14 mouse cellular contexts compared by ENCODE assay signal in genomic region chr11:117283048-117283888, GRCm38 (mm10).
A peak's percentile ranks its signal among the peaks of the same experiment; 100 is the strongest.
DNase-seq lines count a peak whose midpoint lies in the region; ATAC-seq and TF ChIP-seq lines count a peak whose summit lies in the region.
"Had no signal": no experiment of that assay in that cellular context is flagged by ENCODE, and none has a peak within 500 bp of the region (broad histone marks: within the 10 kb centered on the region; RNA-seq: fewer than 3 reads in every experiment).

No protein-coding gene starts in this region.

- H3K9ac ChIP-seq in forebrain, embryonic 12.5 days = no peak overlapping the region
- H3K9ac ChIP-seq in forebrain, embryonic 16.5 days (replicated peaks; ENCODE audit: low read depth, low read length) = no peak overlapping the region
- H3K9ac ChIP-seq in limb, embryonic 15.5 days = no peak overlapping the region
- H3K9ac ChIP-seq: forebrain, postnatal 0 days; midbrain, embryonic 13.5 days had no signal

- H3K36me3 ChIP-seq in forebrain, embryonic 12.5 days (replicated peaks) = no peaks in the 10 kb centered on the region
- no peaks in the 10 kb centered on the region for H3K36me3 ChIP-seq in forebrain, embryonic 16.5 days (ENCODE audit: control insufficient read depth, insufficient read depth)
- no peaks in the 10 kb centered on the region for H3K36me3 ChIP-seq in kidney, adult 2 months (ENCODE audit: control insufficient read depth, insufficient read depth, low read length)
- H3K36me3 ChIP-seq in embryonic facial prominence, embryonic 10.5 days (replicated peaks) = peaks cover 54% of the 10 kb centered on the region
- 0 out of 2 replicates have a peak, but pooled peaks cover 6% of the 10 kb centered on the region for H3K36me3 ChIP-seq in limb, embryonic 15.5 days
- H3K36me3 ChIP-seq: midbrain, embryonic 13.5 days had no signal

- peak overlapping the region; percentile 31; the same call in 1 of the 2 replicates for H3K27ac ChIP-seq in forebrain, embryonic 12.5 days
- no peak overlapping the region for H3K27ac ChIP-seq in forebrain, embryonic 16.5 days (ENCODE audit: low read length)
- peak overlapping the region; percentile 39 for H3K27ac ChIP-seq in kidney, adult 2 months (ENCODE audit: insufficient read depth, low read depth, low read length)
- peak overlapping the region; percentile 85 for H3K27ac ChIP-seq in embryonic facial prominence, embryonic 10.5 days (replicated peaks)
- peak overlapping the region; percentile 83; the same call in 1 of the 2 replicates for H3K27ac ChIP-seq in limb, embryonic 15.5 days
- H3K27ac ChIP-seq: midbrain, embryonic 13.5 days had no signal

- no peak for TF ChIP-seq CTCF in kidney, adult 2 months (conservative IDR thresholded peaks at IDR 0.05; ENCODE audit: insufficient read depth, insufficient read length, low read depth, low read length)

- H3K4me1 ChIP-seq in forebrain, embryonic 12.5 days = peaks cover 67% of the 10 kb centered on the region
- peaks cover 5% of the 10 kb centered on the region for H3K4me1 ChIP-seq in forebrain, embryonic 16.5 days (replicated peaks; ENCODE audit: control insufficient read depth, insufficient read depth, low read length)
- peaks cover 46% of the 10 kb centered on the region for H3K4me1 ChIP-seq in kidney, adult 2 months (ENCODE audit: control insufficient read depth, insufficient read depth, low read length)
- H3K4me1 ChIP-seq in embryonic facial prominence, embryonic 10.5 days = peaks cover 100% of the 10 kb centered on the region
- peaks cover 84% of the 10 kb centered on the region for H3K4me1 ChIP-seq in limb, embryonic 15.5 days

- WGBS in forebrain, embryonic 12.5 days = 80% methylated on average over 11 of the region's 11 CpGs
- WGBS in forebrain, embryonic 16.5 days = 82% methylated on average over 10 of the region's 11 CpGs
- WGBS in kidney, adult 2 months = 64% methylated on average over 11 of the region's 11 CpGs
- 55% methylated on average over 11 of the region's 11 CpGs for WGBS in embryonic facial prominence, embryonic 10.5 days
- 66% methylated on average over 11 of the region's 11 CpGs for WGBS in limb, embryonic 15.5 days

- H3K27me3 ChIP-seq in forebrain, embryonic 12.5 days = no peaks in the 10 kb centered on the region
- no peaks in the 10 kb centered on the region for H3K27me3 ChIP-seq in forebrain, embryonic 16.5 days (replicated peaks; ENCODE audit: control insufficient read depth, insufficient read depth, low read length)
- no peaks in the 10 kb centered on the region for H3K27me3 ChIP-seq in kidney, adult 2 months (replicated peaks; ENCODE audit: control insufficient read depth, insufficient read depth, low read length)
- no peaks in the 10 kb centered on the region for H3K27me3 ChIP-seq in embryonic facial prominence, embryonic 10.5 days (replicated peaks; ENCODE audit: low read depth, poor library complexity, severe bottlenecking)
- H3K27me3 ChIP-seq in limb, embryonic 15.5 days = no peaks in the 10 kb centered on the region
- H3K27me3 ChIP-seq: midbrain, embryonic 13.5 days had no signal

- ATAC-seq in forebrain, embryonic 12.5 days (ENCODE audit: low FRiP score) = no peak
- no peak for ATAC-seq in forebrain, embryonic 16.5 days
- ATAC-seq in limb, embryonic 15.5 days (ENCODE audit: insufficient number of reproducible peaks, low FRiP score, low TSS enrichment, low read depth) = no peak
- ATAC-seq: forebrain, postnatal 0 days; midbrain, embryonic 13.5 days had no signal

- H3K9me3 ChIP-seq in forebrain, embryonic 12.5 days = no peaks in the 10 kb centered on the region
- H3K9me3 ChIP-seq in forebrain, embryonic 16.5 days (ENCODE audit: control insufficient read depth, low read length) = no peaks in the 10 kb centered on the region
- no peaks in the 10 kb centered on the region for H3K9me3 ChIP-seq in embryonic facial prominence, embryonic 10.5 days
- H3K9me3 ChIP-seq in limb, embryonic 15.5 days = no peaks in the 10 kb centered on the region
- H3K9me3 ChIP-seq: midbrain, embryonic 13.5 days had no signal

- H3K4me2 ChIP-seq in forebrain, embryonic 12.5 days = no peak overlapping the region
- no peak overlapping the region for H3K4me2 ChIP-seq in forebrain, embryonic 16.5 days (ENCODE audit: low read length)
- H3K4me2 ChIP-seq in limb, embryonic 15.5 days = no peak overlapping the region
- H3K4me2 ChIP-seq: midbrain, embryonic 13.5 days had no signal

- H3K4me3 ChIP-seq in forebrain, embryonic 12.5 days (replicated peaks) = no peak overlapping the region
- H3K4me3 ChIP-seq in forebrain, embryonic 16.5 days (replicated peaks; ENCODE audit: low read length) = no peak overlapping the region
- H3K4me3 ChIP-seq in kidney, adult 2 months (ENCODE audit: insufficient read depth, low read depth, low read length) = no peak overlapping the region
- H3K4me3 ChIP-seq in embryonic facial prominence, embryonic 10.5 days = no peak overlapping the region
- no peak overlapping the region for H3K4me3 ChIP-seq in limb, embryonic 15.5 days
- H3K4me3 ChIP-seq: midbrain, embryonic 13.5 days had no signal

- TF ChIP-seq POLR2A in kidney, adult 2 months (IDR thresholded peaks at IDR 0.05; ENCODE audit: low read depth, low read length) = no peak

- no peak for DNase-seq in kidney, adult 2 months
- no peak for DNase-seq in kidney, adult 11 months
- DNase-seq in embryonic facial prominence, embryonic 10.5 days (ENCODE audit: low spot score) = peak; percentile 45
- no peak for DNase-seq in urinary bladder, adult 18-20 months (ENCODE audit: low spot score in 2 of 2)
- DNase-seq in layer of hippocampus, adult 11-12 months (ENCODE audit: low spot score) = no peak
- DNase-seq: cerebellum, postnatal 36 days; forebrain, postnatal 0 days; layer of hippocampus, postnatal 36 days; lung, adult 2 months; right cerebral cortex, postnatal 25 days had no signal
